Mouse (Mus musculus) E14TG2a.4 (cell line): ENCODE measurements around the gene Gm13305.
"Not testable (repeated sequence)": the region's sequence is repeated elsewhere in the genome, so short reads cannot be mapped to it uniquely, and the experiment has no call there.

Experiments used
- CTCF ChIP-seq: conservative IDR thresholded peaks from 2 replicates; pipeline ENCODE4 v1.5.1; 2014; ENCODE audit warnings: low read length
- NANOG ChIP-seq: IDR thresholded peaks from 2 replicates; pipeline ENCODE4 v1.6.1; 2014; ENCODE audit warnings: borderline replicate concordance, low read length, mixed read lengths
- POU5F1 ChIP-seq: IDR thresholded peaks from 2 replicates; pipeline ENCODE4 v1.6.1; 2014; ENCODE audit warnings: low read length, borderline replicate concordance

GRCm38 (mm10) chr4:42114517-42114916 is 53.9 kb downstream of the Gm13305 start, which contains the start of gene Gm13304:
- TF ChIP-seq CTCF, NANOG, POU5F1: not testable (repeated sequence)
